Mouse (Mus musculus) spleen, postnatal 10 days (tissue): Measurements from ENCODE around the gene Pcsk6.
"Not testable (repeated sequence)": the region's sequence is repeated elsewhere in the genome, so short reads cannot be mapped to it uniquely, and the experiment has no call there.

Experiments
- DNase-seq, 2 experiments: peaks; one replicate each; pipeline ENCODE4 v3.0.0; 2021 to 2022; ENCODE audit warnings: low spot score in 2 of 2

Pcsk6 gene

GRCm38 (mm10) chr7:65861591-65862472 is at the start of gene Pcsk6:
TSS of gene Pcsk6 (plus strand) at chr7:65861734.
- peak in 1 of 2 experiments; percentile 43 for DNase-seq

- no peak for DNase-seq
Measured at GRCm38 (mm10) chr7:65813611-65814212, 47.8 kb upstream of the Pcsk6 start.

GRCm38 (mm10) chr7:65817564-65817963 is 44.0 kb upstream of the Pcsk6 start:
- DNase-seq, result no peak

GRCm38 (mm10) chr7:65820391-65820790 is 41.1 kb upstream of the Pcsk6 start:
- no peak for DNase-seq

GRCm38 (mm10) chr7:65821901-65822300 is 39.6 kb upstream of the Pcsk6 start:
- DNase-seq, result not testable (repeated sequence)

GRCm38 (mm10) chr7:65822506-65823119 is 38.9 kb upstream of the Pcsk6 start:
- no peak for DNase-seq

GRCm38 (mm10) chr7:65839756-65840155 is 21.8 kb upstream of the Pcsk6 start:
- DNase-seq, result no peak

GRCm38 (mm10) chr7:65843210-65843609 is 18.3 kb upstream of the Pcsk6 start:
- no peak for DNase-seq

- DNase-seq, result no peak
Measured at GRCm38 (mm10) chr7:65860981-65861380, 553 bp upstream of the Pcsk6 start.

- DNase-seq, result no peak
Measured at GRCm38 (mm10) chr7:65862473-65863176, 1.1 kb downstream of the Pcsk6 start.

GRCm38 (mm10) chr7:65869173-65869572 is 7.6 kb downstream of the Pcsk6 start:
- no peak for DNase-seq

GRCm38 (mm10) chr7:65869794-65870193 is 8.3 kb downstream of the Pcsk6 start:
- DNase-seq, result no peak

- DNase-seq, result no peak
Measured at GRCm38 (mm10) chr7:65870227-65870626, 8.7 kb downstream of the Pcsk6 start.

GRCm38 (mm10) chr7:65870928-65871580 is 9.5 kb downstream of the Pcsk6 start:
- no peak for DNase-seq

GRCm38 (mm10) chr7:65871851-65872250 is 10.3 kb downstream of the Pcsk6 start:
- DNase-seq, result no peak

- no peak for DNase-seq
Measured at GRCm38 (mm10) chr7:65873176-65873845, 11.8 kb downstream of the Pcsk6 start.

GRCm38 (mm10) chr7:65873902-65874301 is 12.4 kb downstream of the Pcsk6 start:
- DNase-seq, result no peak

GRCm38 (mm10) chr7:65876596-65876995 is 15.1 kb downstream of the Pcsk6 start:
- DNase-seq, result no peak

GRCm38 (mm10) chr7:65878234-65878633 is 16.7 kb downstream of the Pcsk6 start:
- no peak for DNase-seq

- no peak for DNase-seq
Measured at GRCm38 (mm10) chr7:65879330-65879729, 17.8 kb downstream of the Pcsk6 start.
